Mouse (Mus musculus): Measurements from ENCODE around the gene Otop3.

The Otop3 gene

GRCm38 (mm10) chr11:115334531-115334930 lies at the start of gene Otop3:
Gene Otop3, plus strand, starts transcription at chr11:115334731.
- DNase-seq (ENCODE audit: low spot score in 2 of 2) = no peak

DNA sequence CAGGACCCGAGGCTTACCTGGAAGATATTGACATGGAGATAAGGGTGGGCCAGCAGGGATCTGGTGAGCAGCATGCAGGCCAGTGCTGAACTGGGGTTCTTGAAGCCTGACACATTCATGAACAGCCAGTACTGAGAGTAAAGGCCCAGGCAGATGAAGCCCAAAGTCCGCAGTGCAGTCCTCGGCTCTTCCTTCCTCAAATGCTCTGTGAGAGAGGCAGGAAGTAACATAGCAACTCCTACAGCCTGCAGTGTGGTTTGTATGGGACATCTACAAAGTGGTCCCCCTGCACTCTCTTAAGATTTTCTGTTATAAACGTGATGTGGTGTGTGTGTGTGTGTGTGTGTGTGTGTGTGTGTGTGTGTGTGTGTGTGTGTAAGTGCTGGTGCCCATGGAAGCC lies 49.2 kb upstream of the Otop3 start:
- no peak for DNase-seq (ENCODE audit: low spot score in 2 of 2)

GRCm38 (mm10) chr11:115286201-115286993 lies 48.1 kb upstream of the Otop3 start:
- DNase-seq (ENCODE audit: low spot score in 2 of 2) = no peak

DNA sequence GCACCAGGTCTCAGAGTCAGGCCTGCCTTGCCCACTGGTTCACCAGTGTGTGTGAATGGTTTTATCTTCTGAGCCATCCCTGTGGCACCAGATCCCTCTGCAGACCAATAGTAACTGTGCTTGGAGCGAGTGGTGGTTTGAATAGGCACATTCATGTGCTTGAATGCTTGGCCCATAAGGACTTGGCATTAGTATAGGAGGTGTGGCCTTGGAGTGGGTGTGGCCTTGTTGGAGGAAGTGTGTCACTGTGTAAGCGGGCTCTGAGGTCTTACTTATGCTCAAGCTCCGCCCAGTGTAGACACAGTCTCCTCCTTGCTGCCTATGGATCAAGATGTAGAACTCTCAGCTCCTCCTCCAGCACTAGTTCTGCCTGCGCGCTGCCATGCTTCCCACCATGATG lies 47.1 kb upstream of the Otop3 start:
- DNase-seq (ENCODE audit: low spot score in 2 of 2) = no peak

DNA sequence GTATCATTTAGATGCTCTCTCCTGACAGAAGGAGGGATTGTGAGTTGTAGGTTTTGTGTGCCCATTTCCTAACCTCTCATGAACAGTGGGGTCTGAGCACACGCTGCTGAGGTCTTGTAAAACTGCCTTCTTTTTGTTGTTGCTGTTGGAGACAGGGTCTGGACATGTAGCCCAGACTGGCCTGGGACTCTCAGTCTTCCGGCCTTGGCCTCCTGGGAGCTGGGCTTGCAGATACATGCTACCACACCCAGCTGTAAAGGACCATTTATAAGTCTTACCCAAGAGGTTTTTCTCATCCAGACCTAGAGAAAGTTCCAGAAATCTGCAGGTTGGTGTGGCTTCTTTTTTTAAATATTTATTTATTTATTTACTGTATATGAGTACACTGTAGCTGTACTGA lies 46.2 kb upstream of the Otop3 start:
- DNase-seq (ENCODE audit: low spot score in 2 of 2) = no peak

DNA sequence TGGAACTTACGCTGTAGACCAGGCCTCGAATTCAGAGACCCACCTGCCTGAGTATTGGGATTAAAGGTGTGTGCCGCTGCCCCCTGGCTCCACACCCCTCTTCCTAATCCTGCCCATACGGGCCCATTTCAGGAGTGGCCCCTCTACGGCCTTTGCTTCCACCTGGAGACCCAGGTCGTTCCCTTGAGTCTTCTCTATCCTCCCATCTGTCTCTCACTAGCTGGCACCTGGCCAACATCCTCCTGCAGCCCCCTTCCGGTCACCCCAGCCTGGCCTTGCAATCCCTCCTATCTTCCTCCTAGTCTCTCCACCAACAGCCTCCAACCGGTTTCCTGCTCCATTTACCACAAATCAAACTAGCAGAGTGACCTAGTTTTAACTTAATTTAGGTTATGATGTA lies 44.6 kb upstream of the Otop3 start:
- no peak for DNase-seq (ENCODE audit: low spot score in 2 of 2)

DNA sequence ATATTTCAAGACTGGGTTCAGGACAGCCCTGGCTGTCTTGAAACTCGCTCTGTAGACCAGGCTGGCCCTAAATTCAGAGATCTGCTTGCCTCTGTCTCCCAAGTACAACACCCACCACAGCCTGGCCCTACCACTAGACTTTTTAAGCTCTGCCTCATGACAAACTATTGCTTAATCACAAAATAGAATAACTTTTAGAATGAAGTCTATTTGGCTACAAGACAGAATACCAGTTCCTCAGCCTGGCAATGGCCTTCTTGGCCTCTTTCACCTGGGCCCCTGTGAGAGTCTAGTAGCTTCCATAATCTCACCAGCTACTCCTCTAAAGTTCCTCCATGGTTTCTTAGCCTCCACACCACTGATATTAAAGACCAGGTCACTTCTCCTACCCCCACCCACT lies 44.2 kb upstream of the Otop3 start:
- no peak for DNase-seq (ENCODE audit: low spot score in 2 of 2)

DNA sequence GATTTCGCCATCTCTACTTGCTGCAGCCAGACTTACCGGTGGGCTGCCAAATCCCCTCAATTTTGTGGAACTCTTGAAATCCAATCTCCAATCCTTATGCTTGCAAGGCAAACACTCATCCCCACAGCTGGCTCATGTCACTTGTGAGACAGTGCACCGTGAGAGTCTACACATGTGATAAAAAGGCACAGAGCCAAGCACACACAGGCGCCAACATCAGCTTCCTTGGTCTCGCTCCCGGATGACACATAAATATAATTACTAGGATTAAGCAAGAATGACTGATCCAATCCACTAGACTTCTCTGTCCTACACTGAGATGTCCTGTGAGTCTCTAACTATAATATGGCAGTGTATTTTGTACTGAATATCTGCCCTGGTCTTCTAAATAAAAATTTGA lies 43.6 kb upstream of the Otop3 start:
- peak; percentile 59 to 80 for DNase-seq (ENCODE audit: low spot score in 2 of 2)

DNA sequence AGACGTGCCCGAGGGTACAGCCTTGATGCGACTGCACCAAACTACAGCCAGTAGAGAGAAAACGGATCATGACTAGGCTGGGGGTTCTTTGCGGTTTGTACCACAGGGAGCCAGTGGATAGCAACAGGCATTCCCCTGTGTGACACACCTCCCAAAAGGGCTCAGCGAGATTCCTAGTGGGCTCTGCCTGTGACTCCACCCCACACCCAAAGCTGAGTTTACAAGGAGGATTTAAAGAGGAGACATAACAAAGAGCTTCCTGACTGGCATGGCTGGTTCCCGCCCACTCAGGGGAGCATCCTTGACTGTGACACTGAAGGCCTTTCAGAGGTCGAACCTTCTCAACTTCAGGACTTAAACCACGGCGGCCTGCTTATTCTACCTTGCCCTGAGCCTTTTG lies 43.0 kb upstream of the Otop3 start:
- no peak for DNase-seq (ENCODE audit: low spot score in 2 of 2)

GRCm38 (mm10) chr11:115292631-115293375 lies 41.7 kb upstream of the Otop3 start:
- no peak for DNase-seq (ENCODE audit: low spot score in 2 of 2)

DNA sequence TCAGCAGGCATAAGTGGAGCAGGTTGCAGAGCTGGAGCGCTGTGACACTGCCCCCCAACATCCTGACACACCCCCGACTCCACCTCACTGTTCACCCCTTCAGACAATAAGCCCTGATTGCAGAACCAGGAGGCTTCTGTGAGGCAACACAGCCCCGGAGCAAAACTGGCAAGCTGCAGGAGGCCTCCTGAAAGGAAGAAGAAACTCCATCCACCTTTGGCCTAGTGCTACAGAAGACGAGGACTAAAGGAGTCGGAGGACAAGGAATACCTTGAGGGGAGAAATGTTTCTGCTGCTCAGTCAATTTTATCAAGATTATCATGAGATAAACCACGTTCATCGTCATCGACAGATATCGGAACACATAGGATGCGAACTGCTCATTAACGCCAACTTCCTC lies 38.6 kb upstream of the Otop3 start:
- DNase-seq (ENCODE audit: low spot score in 2 of 2) = no peak

- DNase-seq (ENCODE audit: low spot score in 2 of 2) = no peak
Observed at GRCm38 (mm10) chr11:115296471-115297210, 37.9 kb upstream of the Otop3 start.

- DNase-seq (ENCODE audit: low spot score in 2 of 2) = peak; percentile 31 to 36
Observed at GRCm38 (mm10) chr11:115297214-115297826, 37.2 kb upstream of the Otop3 start, which contains the start of gene Fads6. Gene Fads6, minus strand, starts transcription at chr11:115297663.

- no peak for DNase-seq (ENCODE audit: low spot score in 2 of 2)
Observed at GRCm38 (mm10) chr11:115298160-115298559, 36.4 kb upstream of the Otop3 start.

DNA sequence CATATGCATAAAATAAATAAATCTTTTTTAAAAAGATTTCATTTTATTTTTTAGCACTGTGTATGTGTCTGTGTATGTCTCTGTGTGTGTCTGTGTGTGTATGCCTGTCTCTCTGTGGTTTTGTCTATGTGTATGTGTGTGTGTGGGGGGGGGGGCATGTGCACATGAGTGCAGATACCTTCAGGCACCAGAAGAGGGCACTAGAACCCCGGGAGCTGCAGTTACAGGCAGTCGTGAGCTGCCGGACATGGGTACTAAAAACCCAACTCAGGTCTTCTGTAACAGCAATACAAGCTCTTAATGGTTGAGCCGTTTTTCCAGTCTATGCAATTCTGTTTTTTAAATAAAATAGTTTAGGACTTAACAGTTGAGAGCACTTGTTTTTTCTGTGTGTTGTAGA lies 33.8 kb upstream of the Otop3 start:
- no peak for DNase-seq (ENCODE audit: low spot score in 2 of 2)

- no peak for DNase-seq (ENCODE audit: low spot score in 2 of 2)
Observed at GRCm38 (mm10) chr11:115301351-115301750, 33.2 kb upstream of the Otop3 start.

GRCm38 (mm10) chr11:115303167-115303566 lies 31.4 kb upstream of the Otop3 start:
- peak in 1 of 2 experiments; percentile 34 for DNase-seq (ENCODE audit: low spot score in 2 of 2)

- no peak for DNase-seq (ENCODE audit: low spot score in 2 of 2)
Observed at GRCm38 (mm10) chr11:115306863-115307262, 27.7 kb upstream of the Otop3 start, which contains the start of gene Otop2. Gene Otop2, plus strand, starts transcription at chr11:115307163.

- DNase-seq (ENCODE audit: low spot score in 2 of 2) = no peak
Observed at GRCm38 (mm10) chr11:115308781-115309180, 25.8 kb upstream of the Otop3 start.

- DNase-seq (ENCODE audit: low spot score in 2 of 2) = no peak
Observed at GRCm38 (mm10) chr11:115314249-115314648, 20.3 kb upstream of the Otop3 start.

- no peak for DNase-seq (ENCODE audit: low spot score in 2 of 2)
Observed at GRCm38 (mm10) chr11:115317204-115317603, 17.3 kb upstream of the Otop3 start.

Data from urinary bladder, postnatal 36 days (tissue).